Mouse (Mus musculus): Measurements from ENCODE around the gene Rwdd4a.

Rwdd4a gene

GRCm38 (mm10) chr8:47588616-47589015, 55.2 kb downstream of the Rwdd4a start:
- DNase-seq (ENCODE audit: low spot score): no peak

- DNase-seq (ENCODE audit: low spot score): no peak
These were observed 56.9 kb downstream of the Rwdd4a start for GRCm38 (mm10) chr8:47590400-47590799.

DNA sequence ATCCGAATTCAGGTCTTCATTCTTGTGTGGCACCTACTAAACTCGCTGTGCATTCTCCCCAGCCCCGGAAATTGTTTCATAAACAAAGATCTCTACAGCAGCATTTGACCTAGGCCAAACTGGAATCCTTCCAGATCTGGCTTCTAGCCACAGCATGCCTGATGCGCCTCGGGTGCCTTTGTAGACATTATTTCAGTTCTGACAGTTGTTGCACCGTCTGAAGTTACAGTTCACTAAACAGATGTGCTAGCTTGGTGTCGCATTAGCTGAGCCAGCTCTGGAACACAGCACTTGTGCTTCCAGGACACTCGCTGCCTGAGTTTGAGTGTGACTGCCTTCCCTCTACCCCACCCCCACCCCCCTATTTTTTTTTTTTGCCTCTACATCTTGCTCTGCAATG, 67.2 kb downstream of the Rwdd4a start:
- no peak for DNase-seq (ENCODE audit: low spot score)
